ENCODE assay signal across 12 mouse cellular contexts in the genomic region with DNA sequence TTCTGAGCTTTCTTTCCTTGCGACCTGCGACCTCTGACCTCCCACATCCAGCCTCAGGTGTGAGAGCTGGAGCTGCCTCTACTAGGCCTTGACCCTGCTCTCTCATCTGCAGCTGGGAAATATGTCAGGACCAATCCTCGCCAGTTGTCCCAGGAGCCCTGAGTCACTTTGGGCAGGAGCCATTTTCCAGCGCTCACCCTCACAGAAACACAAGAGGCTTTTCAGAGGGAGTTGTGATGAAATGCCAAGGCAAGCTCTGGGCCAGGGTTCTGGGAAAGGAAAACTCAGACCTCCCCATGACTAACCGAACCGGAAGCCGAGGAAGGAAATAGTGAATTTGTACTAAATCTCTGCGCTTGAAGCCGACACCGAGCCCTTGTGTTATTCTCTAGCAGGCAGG. TPM values are rescaled to one million over a fixed set of nuclear protein-coding genes. Genes with fewer than 3 reads are reported as not detected.
A peak's percentile ranks its signal among the peaks of the same experiment; 100 is the strongest.
DNase-seq lines count a peak whose midpoint lies in the region; ATAC-seq and TF ChIP-seq lines count a peak whose summit lies in the region.
"Had no signal": no experiment of that assay in that cellular context is flagged by ENCODE, and none has a peak within 500 bp of the region (broad histone marks: within the 10 kb centered on the region; RNA-seq: fewer than 3 reads in every experiment).

No protein-coding gene starts in this region.

- no peak for TF ChIP-seq CTCF in heart, postnatal 0 days (IDR thresholded peaks at IDR 0.05; ENCODE audit: low read depth)

- H3K4me1 ChIP-seq in heart, postnatal 0 days (ENCODE audit: control insufficient read depth, insufficient read depth), result no peaks in the 10 kb centered on the region

- no peaks in the 10 kb centered on the region for H3K9me3 ChIP-seq in heart, postnatal 0 days (replicated peaks; ENCODE audit: control insufficient read depth, low read length)
- H3K9me3 ChIP-seq: heart, embryonic 13.5 days had no signal

- no peak overlapping the region for H3K27ac ChIP-seq in heart, postnatal 0 days (ENCODE audit: low read depth)
- H3K27ac ChIP-seq: heart, embryonic 13.5 days had no signal

- WGBS in heart, postnatal 0 days, result 71% methylated on average over 10 of the region's 10 CpGs

- no peaks in the 10 kb centered on the region for H3K36me3 ChIP-seq in heart, postnatal 0 days (replicated peaks; ENCODE audit: control insufficient read depth, insufficient read depth, low read length)
- H3K36me3 ChIP-seq: heart, embryonic 13.5 days had no signal

- no peak for TF ChIP-seq EP300 in heart, postnatal 0 days (IDR thresholded peaks at IDR 0.05; ENCODE audit: low read depth)

- peak; percentile 43; the same call in 1 of the 2 replicates for ATAC-seq in heart, postnatal 0 days (ENCODE audit: insufficient read depth, low read depth)
- ATAC-seq: Patski had no signal

- peak; percentile 68 for DNase-seq in layer of hippocampus, adult 11-12 months (ENCODE audit: low spot score)
- no peak for DNase-seq in layer of hippocampus, postnatal 25 days (ENCODE audit: extremely low spot score in 1 of 2, low spot score in 1 of 2)
- peak; percentile 86 for DNase-seq in adrenal gland, postnatal 14 days
- DNase-seq in heart, postnatal 0 days (ENCODE audit: low spot score), result peak; percentile 37
- DNase-seq in lung, postnatal 14 days, result peak; percentile 69
- DNase-seq in natural killer cell, adult 2 months (ENCODE audit: low spot score in 2 of 2), result no peak
- no peak for DNase-seq in spleen, postnatal 14 days (ENCODE audit: low spot score in 2 of 2)
- DNase-seq in right cerebral cortex, adult 2 months (ENCODE audit: low spot score in 2 of 2), result no peak
- DNase-seq: cerebellum, adult 8-10 months; thymus, postnatal 14 days had no signal

- H3K4me3 ChIP-seq in heart, postnatal 0 days (ENCODE audit: low read depth, low read length), result no peak overlapping the region
- H3K4me3 ChIP-seq: heart, embryonic 13.5 days had no signal

- peaks cover 2% of the 10 kb centered on the region; the same call in 1 of the 2 replicates for H3K27me3 ChIP-seq in heart, postnatal 0 days (ENCODE audit: control insufficient read depth, insufficient read depth, low read length)
- H3K27me3 ChIP-seq: Patski had no signal

- H3K4me2 ChIP-seq in heart, postnatal 0 days (ENCODE audit: low read depth, low read length), result no peak overlapping the region
- H3K4me2 ChIP-seq: heart, embryonic 13.5 days had no signal

- no peak overlapping the region for H3K9ac ChIP-seq in heart, postnatal 0 days (replicated peaks; ENCODE audit: low read depth, low read length)
- H3K9ac ChIP-seq: heart, embryonic 13.5 days had no signal

RNA-seq across cellular contexts. Expression of a gene that starts 38.2 kb away (rescaled TPM):
- 10 to 100 TPM; 35.5 to 45.9 TPM for total RNA-seq in layer of hippocampus, postnatal 25 days (2021)
- 45.4 and 57.5 TPM in 2 replicates for total RNA-seq in adrenal gland, postnatal 14 days (2021)
- total RNA-seq in heart, postnatal 0 days (2014; rRNA removed; ENCODE audit: low replicate concordance), result 30.0 and 35.4 TPM in 2 replicates
- polyA plus RNA-seq in heart, postnatal 0 days (2015; fragmentation: Nextera tagmentation; extraction: Ambion mirVana), result 24.6 and 30.3 TPM in 2 replicates

Comparison
In these comparisons a context has a peak if more than half of its experiments do, and no peak if none do; other contexts are left out.
1. DNase-seq: peak in layer of hippocampus, adult 11-12 months (single experiment), adrenal gland, postnatal 14 days (single experiment), heart, postnatal 0 days (single experiment) and lung, postnatal 14 days (single experiment); none in layer of hippocampus, postnatal 25 days (0 of 2), natural killer cell, adult 2 months (0 of 2), spleen, postnatal 14 days (0 of 2) and right cerebral cortex, adult 2 months (0 of 2).